Mouse (Mus musculus) heart, embryonic 13.5 days (tissue): ENCODE measurements around the gene Epop. TPM values are rescaled to one million over a fixed set of nuclear protein-coding genes. Genes with fewer than 3 reads are reported as not detected.
A peak's percentile ranks its signal among the peaks of the same experiment; 100 is the strongest.

Experiments
- ATAC-seq: fragments of 200-750 bp; cut with Nextera tagmentation; 2 replicates; pipeline ENCODE4 v1.8.0; 2017; ENCODE audit warnings: moderate TSS enrichment; ENCODE audit not compliant: insufficient number of reproducible peaks, low FRiP score, low TSS enrichment; ENCODE audit errors: extremely low read depth
- H3K27ac ChIP-seq: fragments of 300-500 bp; sonication (generic); replicated peaks from 2 replicates; pipeline ENCODE4 v1.5.1; 2015; ENCODE audit warnings: moderate library complexity, mild to moderate bottlenecking, inconsistent platforms
- H3K27me3 ChIP-seq: fragments of 300-500 bp; sonication (generic); replicated peaks from 2 replicates; pipeline ENCODE4 v1.6.1; 2015; ENCODE audit warnings: mild to moderate bottlenecking, inconsistent platforms
- H3K36me3 ChIP-seq: fragments of 300-500 bp; sonication (generic); 2 replicates; pipeline ENCODE4 v1.6.1; 2015; ENCODE audit warnings: mild to moderate bottlenecking, inconsistent platforms
- H3K4me1 ChIP-seq: fragments of 300-500 bp; sonication (generic); 2 replicates; pipeline ENCODE4 v1.6.1; 2015; ENCODE audit warnings: inconsistent platforms
- H3K4me2 ChIP-seq: fragments of 300-500 bp; sonication (generic); 2 replicates; pipeline ENCODE4 v1.6.1; 2015; ENCODE audit warnings: inconsistent platforms, mild to moderate bottlenecking, moderate library complexity
- H3K4me3 ChIP-seq: fragments of 300-500 bp; sonication (generic); 2 replicates; pipeline ENCODE4 v1.5.1; 2015; ENCODE audit warnings: moderate library complexity, mild to moderate bottlenecking, inconsistent platforms
- H3K9ac ChIP-seq: fragments of 300-500 bp; sonication (generic); 2 replicates; pipeline ENCODE4 v1.6.1; 2015; ENCODE audit warnings: inconsistent platforms, mild to moderate bottlenecking, moderate library complexity
- H3K9me3 ChIP-seq: fragments of 300-500 bp; sonication (generic); 2 replicates; pipeline ENCODE4 v1.6.1; 2016; ENCODE audit warnings: inconsistent platforms
- WGBS: fragments of 180-500 bp; shearing (Covaris S2); methylation state at CpG from one replicate; pipeline ENCODE4 v1.1.7; 2015; ENCODE audit warnings: mixed read lengths; 5-methylcytosine and 5-hydroxymethylcytosine counted together
- polyA plus RNA-seq: library from polyadenylated mRNA; unstranded; fragments of >200 nt; fragmentation: Nextera tagmentation; extraction: Ambion mirVana; gene quantifications from 2 replicates; pipeline ENCODE4 v1.2.1, GENCODE M21; 2015

Gene Epop
- polyA plus RNA-seq, 1 experiment from 2014 or later, result 1.1 TPM

- H3K9ac ChIP-seq, result no peak overlapping the region
- no peaks in the 10 kb centered on the region for H3K4me1 ChIP-seq
- no peak overlapping the region for H3K4me3 ChIP-seq
- H3K27me3 ChIP-seq, result peaks cover 22% of the 10 kb centered on the region
- no peaks in the 10 kb centered on the region for H3K36me3 ChIP-seq
- H3K9me3 ChIP-seq, result no peaks in the 10 kb centered on the region
- 56% methylated on average over 10 of the region's 10 CpGs for WGBS
- no peak overlapping the region; the same call in 1 of the 2 replicates for H3K4me2 ChIP-seq
- no peak for ATAC-seq
- no peak overlapping the region for H3K27ac ChIP-seq
Measured at GRCm38 (mm10) chr11:97603891-97604290, 25.6 kb downstream of the Epop start.

GRCm38 (mm10) chr11:97602223-97602622 is 27.3 kb downstream of the Epop start:
- Histone ChIP-seq H3K27me3 (peaks cover 13% of the 10 kb centered on the region; the same call in 1 of the 2 replicates), H3K36me3 (no peaks in the 10 kb centered on the region), H3K4me3 (no peak overlapping the region), H3K27ac (peak overlapping the region; percentile 58), H3K4me2 (no peak overlapping the region), H3K9me3 (no peaks in the 10 kb centered on the region), H3K9ac (no peak overlapping the region), H3K4me1 (no peaks in the 10 kb centered on the region)
- 25% methylated on average over 6 of the region's 6 CpGs for WGBS
- no peak for ATAC-seq

GRCm38 (mm10) chr11:97599104-97599503 is 30.4 kb downstream of the Epop start:
- Histone ChIP-seq H3K27me3 (no peaks in the 10 kb centered on the region; the same call in 1 of the 2 replicates), H3K4me2 (no peak overlapping the region), H3K36me3 (no peaks in the 10 kb centered on the region), H3K27ac (no peak overlapping the region), H3K9ac (no peak overlapping the region), H3K4me1 (no peaks in the 10 kb centered on the region), H3K9me3 (no peaks in the 10 kb centered on the region), H3K4me3 (no peak overlapping the region)
- WGBS, result 82% methylated on average over 8 of the region's 8 CpGs
- ATAC-seq, result no peak

- no peaks in the 10 kb centered on the region for H3K9me3 ChIP-seq
- no peaks in the 10 kb centered on the region; the same call in 1 of the 2 replicates for H3K27me3 ChIP-seq
- H3K9ac ChIP-seq, result no peak overlapping the region
- H3K36me3 ChIP-seq, result no peaks in the 10 kb centered on the region
- ATAC-seq, result no peak
- no peak overlapping the region for H3K4me2 ChIP-seq
- H3K4me1 ChIP-seq, result no peaks in the 10 kb centered on the region
- WGBS, result 68% methylated on average over 10 of the region's 10 CpGs
- H3K4me3 ChIP-seq, result no peak overlapping the region
- H3K27ac ChIP-seq, result no peak overlapping the region
Measured at GRCm38 (mm10) chr11:97597945-97598691, 31.4 kb downstream of the Epop start.

- WGBS, result 35% methylated on average over 6 of the region's 6 CpGs
- Histone ChIP-seq H3K27ac (no peak overlapping the region), H3K9me3 (no peaks in the 10 kb centered on the region), H3K4me3 (no peak overlapping the region), H3K36me3 (no peaks in the 10 kb centered on the region), H3K27me3 (peaks cover 8% of the 10 kb centered on the region), H3K4me2 (peak overlapping the region; percentile 18; the same call in 1 of the 2 replicates), H3K4me1 (peaks cover 9% of the 10 kb centered on the region), H3K9ac (no peak overlapping the region)
- ATAC-seq, result no peak
Measured at GRCm38 (mm10) chr11:97594136-97594535, 35.4 kb downstream of the Epop start.

- ATAC-seq, result no peak
- no peaks in the 10 kb centered on the region for H3K36me3 ChIP-seq
Measured at GRCm38 (mm10) chr11:97591910-97592309, 37.6 kb downstream of the Epop start.

GRCm38 (mm10) chr11:97590227-97590960 is 39.1 kb downstream of the Epop start:
- 0 out of 2 replicates have a peak overlapping the region, but pooled peaks have one; percentile 7 for H3K4me2 ChIP-seq
- peaks cover 8% of the 10 kb centered on the region for H3K27me3 ChIP-seq
- 0 out of 2 replicates have a peak overlapping the region, but pooled peaks have one; percentile 2 for H3K9ac ChIP-seq
- H3K4me3 ChIP-seq, result no peak overlapping the region
- no peak for ATAC-seq
- H3K4me1 ChIP-seq, result peaks cover 18% of the 10 kb centered on the region
- H3K36me3 ChIP-seq, result no peaks in the 10 kb centered on the region
- no peaks in the 10 kb centered on the region for H3K9me3 ChIP-seq
- H3K27ac ChIP-seq, result no peak overlapping the region
- 35% methylated on average over 24 of the region's 24 CpGs for WGBS

More at GRCm38 (mm10) chr11:97591910-97592309, 37.6 kb downstream of the Epop start:
- no peak overlapping the region for H3K4me3 ChIP-seq
- no peak overlapping the region for H3K27ac ChIP-seq
- H3K4me1 ChIP-seq, result peaks cover 10% of the 10 kb centered on the region
- no peak overlapping the region for H3K4me2 ChIP-seq
- H3K27me3 ChIP-seq, result peaks cover 8% of the 10 kb centered on the region
- H3K9me3 ChIP-seq, result no peaks in the 10 kb centered on the region
- H3K9ac ChIP-seq, result no peak overlapping the region
- WGBS, result 55% methylated on average over 5 of the region's 5 CpGs

- Histone ChIP-seq H3K4me1 (peaks cover 18% of the 10 kb centered on the region), H3K9me3 (no peaks in the 10 kb centered on the region), H3K27ac (no peak overlapping the region), H3K4me2 (no peak overlapping the region), H3K4me3 (no peak overlapping the region), H3K36me3 (no peaks in the 10 kb centered on the region), H3K9ac (0 out of 2 replicates have a peak overlapping the region, but pooled peaks have one; percentile 16), H3K27me3 (peaks cover 8% of the 10 kb centered on the region)
- ATAC-seq, result no peak
- WGBS, result 9% methylated on average over 10 of the region's 10 CpGs
Measured at GRCm38 (mm10) chr11:97589216-97589615, 40.3 kb downstream of the Epop start.

- peaks cover 10% of the 10 kb centered on the region for H3K27me3 ChIP-seq
- peak; percentile 61 for ATAC-seq
- peak overlapping the region; percentile 53; the same call in 1 of the 2 replicates for H3K27ac ChIP-seq
- no peaks in the 10 kb centered on the region for H3K36me3 ChIP-seq
- H3K4me2 ChIP-seq, result no peak overlapping the region
- no peaks in the 10 kb centered on the region for H3K9me3 ChIP-seq
- peaks cover 18% of the 10 kb centered on the region for H3K4me1 ChIP-seq
- H3K9ac ChIP-seq, result no peak overlapping the region
- WGBS, result 27% methylated on average over 10 of the region's 10 CpGs
- H3K4me3 ChIP-seq, result no peak overlapping the region
Measured at GRCm38 (mm10) chr11:97585932-97586331, 43.6 kb downstream of the Epop start.

- Histone ChIP-seq H3K36me3 (no peaks in the 10 kb centered on the region), H3K4me1 (peaks cover 12% of the 10 kb centered on the region), H3K4me2 (no peak overlapping the region), H3K27me3 (peaks cover 9% of the 10 kb centered on the region), H3K9ac (no peak overlapping the region), H3K27ac (no peak overlapping the region), H3K4me3 (no peak overlapping the region), H3K9me3 (no peaks in the 10 kb centered on the region)
- no peak for ATAC-seq
- WGBS, result 66% methylated on average over 7 of the region's 7 CpGs
Measured at GRCm38 (mm10) chr11:97584476-97584875, 45.0 kb downstream of the Epop start.

- ATAC-seq, result no peak
- Histone ChIP-seq H3K4me3 (no peak overlapping the region), H3K4me1 (peaks cover 9% of the 10 kb centered on the region), H3K9me3 (no peaks in the 10 kb centered on the region), H3K4me2 (no peak overlapping the region), H3K27ac (no peak overlapping the region), H3K27me3 (peaks cover 59% of the 10 kb centered on the region), H3K36me3 (no peaks in the 10 kb centered on the region), H3K9ac (no peak overlapping the region)
- 25% methylated on average over 10 of the region's 10 CpGs for WGBS
Measured at GRCm38 (mm10) chr11:97579088-97579857, 50.2 kb downstream of the Epop start.
